Mouse (Mus musculus) stomach, postnatal 0 days (tissue): ENCODE measurements around the gene Pparg. TPM values are rescaled to one million over a fixed set of nuclear protein-coding genes. Genes with fewer than 3 reads are reported as not detected.
A peak's percentile ranks its signal among the peaks of the same experiment; 100 is the strongest.

Experiments used
- ATAC-seq: fragments of 200-750 bp; cut with Nextera tagmentation; 2 replicates; pipeline ENCODE4 v1.8.0; 2017; ENCODE audit not compliant: low FRiP score, low TSS enrichment
- DNase-seq: peaks from one replicate; pipeline ENCODE4 v3.0.0-alpha.2; 2016; ENCODE audit warnings: low spot score
- H3K27ac ChIP-seq: fragments of 300-500 bp; sonication (generic); replicated peaks from 2 replicates; pipeline ENCODE4 v1.5.1; 2014; ENCODE audit warnings: mild to moderate bottlenecking, control low read depth
- H3K27me3 ChIP-seq: fragments of 300-500 bp; sonication (generic); 2 replicates; pipeline ENCODE4 v1.6.1; 2014; ENCODE audit warnings: low read length; ENCODE audit not compliant: control insufficient read depth, insufficient read depth
- H3K36me3 ChIP-seq: fragments of 300-500 bp; sonication (generic); 2 replicates; pipeline ENCODE4 v1.6.1; 2014; ENCODE audit warnings: low read length, mixed read lengths; ENCODE audit not compliant: control insufficient read depth, insufficient read depth
- H3K4me1 ChIP-seq: fragments of 300-500 bp; sonication (generic); replicated peaks from 2 replicates; pipeline ENCODE4 v1.6.1; 2014; ENCODE audit warnings: antibody characterized with exemption; ENCODE audit not compliant: control insufficient read depth, insufficient read depth
- H3K4me2 ChIP-seq: fragments of 300-500 bp; sonication (generic); replicated peaks from 2 replicates; pipeline ENCODE4 v1.6.1; 2014; ENCODE audit warnings: low read depth, mild to moderate bottlenecking, control low read depth, moderate library complexity
- H3K4me3 ChIP-seq: fragments of 300-500 bp; sonication (generic); 2 replicates; pipeline ENCODE4 v1.5.1; 2014; ENCODE audit warnings: low read depth, low read length, control low read depth
- H3K9ac ChIP-seq: fragments of 300-500 bp; sonication (generic); 2 replicates; pipeline ENCODE4 v1.6.1; 2014; ENCODE audit warnings: mild to moderate bottlenecking, low read length, control low read depth, mixed read lengths
- H3K9me3 ChIP-seq: fragments of 300-500 bp; sonication (generic); 2 replicates; pipeline ENCODE4 v1.6.1; 2016; ENCODE audit warnings: low read length; ENCODE audit not compliant: control insufficient read depth
- CTCF ChIP-seq: IDR thresholded peaks from 2 replicates; pipeline ENCODE4 v1.5.1; 2016; ENCODE audit warnings: antibody characterized with exemption, low read depth, mild to moderate bottlenecking, moderate library complexity
- EP300 ChIP-seq: optimal IDR thresholded peaks from 2 replicates; pipeline ENCODE3; 2016; ENCODE audit warnings: antibody characterized with exemption
- WGBS: fragments of 180-500 bp; shearing (Covaris S2); extraction: QIAGEN DNeasy Blood & Tissue Kit; methylation state at CpG from one replicate; pipeline ENCODE4 v1.1.7; 2014; 5-methylcytosine and 5-hydroxymethylcytosine counted together
- polyA plus RNA-seq: library from polyadenylated mRNA; unstranded; fragments of >200 nt; fragmentation: Nextera tagmentation; extraction: Ambion mirVana; gene quantifications from 2 replicates; pipeline ENCODE4 v1.2.1, GENCODE M21; 2015

Gene Pparg
- polyA plus RNA-seq, 1 experiment from 2014 or later = 44.4 TPM

- H3K36me3 ChIP-seq = no peaks in the 10 kb centered on the region
- ATAC-seq (no peak), DNase-seq (no peak)
- H3K4me3 ChIP-seq = no peak overlapping the region
- WGBS = 35% methylated on average over 2 of the region's 2 CpGs
- no peak overlapping the region for H3K9ac ChIP-seq
- H3K4me1 ChIP-seq = no peaks in the 10 kb centered on the region
- no peak overlapping the region for H3K4me2 ChIP-seq
- TF ChIP-seq CTCF = no peak
- no peak for TF ChIP-seq EP300
- H3K9me3 ChIP-seq = no peaks in the 10 kb centered on the region
- H3K27ac ChIP-seq = no peak overlapping the region
- no peaks in the 10 kb centered on the region for H3K27me3 ChIP-seq
Observed at GRCm38 (mm10) chr6:115333099-115333694, 27.6 kb upstream of the Pparg start.

- TF ChIP-seq EP300 = no peak
- TF ChIP-seq CTCF = no peak
- no peaks in the 10 kb centered on the region for H3K4me1 ChIP-seq
- no peak overlapping the region for H3K9ac ChIP-seq
- H3K4me2 ChIP-seq = no peak overlapping the region
- no peaks in the 10 kb centered on the region for H3K9me3 ChIP-seq
- no peaks in the 10 kb centered on the region for H3K27me3 ChIP-seq
- 43% methylated on average over 6 of the region's 6 CpGs for WGBS
- no peak overlapping the region for H3K4me3 ChIP-seq
- ATAC-seq (no peak), DNase-seq (no peak)
- no peak overlapping the region for H3K27ac ChIP-seq
- H3K36me3 ChIP-seq = no peaks in the 10 kb centered on the region
Observed at GRCm38 (mm10) chr6:115335536-115335935, 25.2 kb upstream of the Pparg start.

- no peak for TF ChIP-seq EP300
- TF ChIP-seq CTCF = no peak
- no peak overlapping the region for H3K4me2 ChIP-seq
- H3K27me3 ChIP-seq = no peaks in the 10 kb centered on the region
- no peak overlapping the region for H3K4me3 ChIP-seq
- H3K9me3 ChIP-seq = no peaks in the 10 kb centered on the region
- 59% methylated on average over 2 of the region's 2 CpGs for WGBS
- no peaks in the 10 kb centered on the region for H3K36me3 ChIP-seq
- no peak for ATAC-seq
- no peak for DNase-seq
- no peak overlapping the region for H3K27ac ChIP-seq
- H3K9ac ChIP-seq = no peak overlapping the region
- no peaks in the 10 kb centered on the region for H3K4me1 ChIP-seq
Observed at GRCm38 (mm10) chr6:115340084-115340483, 20.7 kb upstream of the Pparg start.

- H3K4me3 ChIP-seq = no peak overlapping the region
- no peaks in the 10 kb centered on the region for H3K9me3 ChIP-seq
- H3K4me2 ChIP-seq = no peak overlapping the region
- H3K36me3 ChIP-seq = no peaks in the 10 kb centered on the region
- H3K27ac ChIP-seq = no peak overlapping the region
- ATAC-seq (peak; percentile 79), DNase-seq (peak; percentile 39)
- H3K4me1 ChIP-seq = no peaks in the 10 kb centered on the region
- WGBS = 70% methylated on average over 4 of the region's 4 CpGs
- TF ChIP-seq CTCF = no peak
- TF ChIP-seq EP300 = no peak
- H3K27me3 ChIP-seq = no peaks in the 10 kb centered on the region
- no peak overlapping the region for H3K9ac ChIP-seq
Observed at GRCm38 (mm10) chr6:115343096-115343495, 17.7 kb upstream of the Pparg start.

DNA sequence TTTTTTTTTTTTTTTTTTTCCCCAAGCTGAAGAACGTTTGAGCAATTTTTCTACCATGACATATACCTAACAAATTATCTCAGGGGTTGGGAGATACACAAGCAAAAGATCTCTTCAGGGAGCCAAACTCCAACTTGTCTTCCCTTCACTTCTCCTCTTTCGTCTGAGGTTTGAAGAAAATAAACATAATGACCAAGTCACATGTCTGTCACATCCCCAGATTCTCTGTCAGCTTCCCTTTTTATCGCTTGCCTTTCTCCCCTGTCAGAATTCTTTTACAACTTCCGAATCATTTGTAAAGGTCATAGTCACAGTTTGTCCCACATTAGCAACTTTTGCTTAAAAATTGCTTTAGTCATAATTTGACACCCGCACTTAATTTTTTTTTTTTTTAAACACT lies 17.2 kb upstream of the Pparg start:
- no peak for ATAC-seq
- no peak overlapping the region for H3K4me2 ChIP-seq

DNA sequence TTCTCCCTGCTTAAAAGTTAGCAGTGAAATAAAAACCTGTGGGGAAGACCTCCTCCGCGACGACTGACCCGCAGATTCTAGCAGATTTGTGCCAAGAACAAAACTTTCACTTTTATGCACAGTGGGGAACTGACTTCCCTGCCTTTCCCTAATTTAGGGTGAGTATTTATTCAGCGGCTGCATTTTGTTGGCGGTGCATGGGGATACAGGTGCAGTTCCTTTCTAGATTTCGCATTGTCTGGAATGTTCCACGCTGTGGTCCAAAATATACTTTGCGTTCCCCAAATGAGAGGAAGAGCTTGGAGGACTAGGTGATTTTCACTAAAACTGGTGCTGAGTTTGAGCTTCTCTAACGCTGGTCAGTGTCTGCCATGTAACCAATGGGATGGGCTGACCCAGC lies 16.6 kb upstream of the Pparg start:
- Histone ChIP-seq H3K4me2 (no peak overlapping the region; the same call in 1 of the 2 replicates), H3K4me1 (no peaks in the 10 kb centered on the region)
- WGBS = 40% methylated on average over 10 of the region's 10 CpGs

More for the DNA sequence above, 17.2 kb upstream of the Pparg start:
- H3K36me3 ChIP-seq = no peaks in the 10 kb centered on the region
- 42% methylated on average over 5 of the region's 5 CpGs for WGBS
- H3K27ac ChIP-seq = no peak overlapping the region
- no peak overlapping the region for H3K4me3 ChIP-seq
- no peaks in the 10 kb centered on the region for H3K9me3 ChIP-seq
- no peak overlapping the region for H3K9ac ChIP-seq
- TF ChIP-seq EP300 = no peak
- no peak for TF ChIP-seq CTCF
- H3K4me1 ChIP-seq = no peaks in the 10 kb centered on the region
- no peaks in the 10 kb centered on the region for H3K27me3 ChIP-seq
- DNase-seq = no peak

More for the DNA sequence above, 16.6 kb upstream of the Pparg start:
- Histone ChIP-seq H3K9me3 (no peaks in the 10 kb centered on the region), H3K27ac (no peak overlapping the region), H3K36me3 (no peaks in the 10 kb centered on the region), H3K27me3 (no peaks in the 10 kb centered on the region), H3K9ac (no peak overlapping the region), H3K4me3 (no peak overlapping the region)
- DNase-seq = no peak
- TF ChIP-seq EP300 (no peak), CTCF (no peak)
- no peak for ATAC-seq
